Mouse (Mus musculus) heart, adult 2 months (tissue): ENCODE data around the gene Ndufa7. TPM values are rescaled to one million over a fixed set of nuclear protein-coding genes. Genes with fewer than 3 reads are reported as not detected.

Experiments
- DNase-seq, 2 experiments: peaks; one replicate each; pipeline ENCODE4 v3.0.0; 2021
- H3K27ac ChIP-seq: fragments of 200-600 bp; 2 replicates; pipeline ENCODE4 v1.8.1; 2022
- H3K27me3 ChIP-seq: fragments of 200-500 bp; 2 replicates; pipeline ENCODE4 v1.6.1; 2012; ENCODE audit warnings: mild to moderate bottlenecking, low read length, inconsistent platforms, mixed read lengths; ENCODE audit not compliant: control insufficient read depth, insufficient read depth
- H3K36me3 ChIP-seq: fragments of 200-500 bp; 2 replicates; pipeline ENCODE4 v1.6.1; 2012; ENCODE audit warnings: low read length, inconsistent platforms; ENCODE audit not compliant: control insufficient read depth, insufficient read depth
- H3K4me1 ChIP-seq: fragments of 200-500 bp; 2 replicates; pipeline ENCODE4 v1.6.1; 2011; ENCODE audit warnings: low read length; ENCODE audit not compliant: control insufficient read depth, insufficient read depth
- H3K4me3 ChIP-seq: fragments of 200-600 bp; 2 replicates; pipeline ENCODE4 v1.8.1; 2022
- H3K79me2 ChIP-seq: fragments of 200-500 bp; replicated peaks from 2 replicates; pipeline ENCODE4 v1.6.1; 2012; ENCODE audit warnings: mild to moderate bottlenecking, inconsistent platforms, low read length, moderate library complexity, mixed read lengths; ENCODE audit not compliant: control insufficient read depth, insufficient read depth
- H3K9ac ChIP-seq: fragments of 200-500 bp; 2 replicates; pipeline ENCODE4 v1.6.1; 2012; ENCODE audit warnings: low read depth, mild to moderate bottlenecking, control low read depth, inconsistent platforms, low read length, mixed read lengths
- CTCF ChIP-seq: fragments of 200-600 bp; IDR thresholded peaks from 2 replicates; pipeline ENCODE4 v1.8.1; 2022; ENCODE audit warnings: antibody characterized with exemption, mild to moderate bottlenecking, moderate library complexity
- EP300 ChIP-seq: fragments of 200-500 bp; IDR thresholded peaks from 2 replicates; pipeline ENCODE4 v1.6.1; 2011; ENCODE audit warnings: low read depth, low read length, control low read depth; ENCODE audit not compliant: insufficient read depth
- POLR2A ChIP-seq: fragments of 200-500 bp; IDR thresholded peaks from 2 replicates; pipeline ENCODE4 v1.6.1; 2011; ENCODE audit warnings: mild to moderate bottlenecking, low read depth, low read length, control low read depth; ENCODE audit not compliant: insufficient read depth
- WGBS: fragments of 180-500 bp; shearing (Covaris S2); methylation state at CpG from one replicate; pipeline ENCODE4 v1.1.7; 2018; 5-methylcytosine and 5-hydroxymethylcytosine counted together
- intact Hi-C: fragments of 180-260 bp; cut with DNase I; formaldehyde crosslinking; loops from one replicate; pipeline ENCODE4 v1.15.1; 2025
- polyA plus RNA-seq: library from polyadenylated mRNA; depleted of rRNA; stranded (reverse); fragments of >200 nt; gene quantifications from 2 replicates; pipeline ENCODE4 v1.2.3, GENCODE M21; 2012
- total RNA-seq, 2 experiments: library from RNA; stranded (reverse); gene quantifications; 2 replicates each; pipeline ENCODE4 v1.2.3; 2021

Ndufa7 gene
- total and polyA plus RNA-seq, 3 experiments: 609 to 755 (median 707) TPM

DNA sequence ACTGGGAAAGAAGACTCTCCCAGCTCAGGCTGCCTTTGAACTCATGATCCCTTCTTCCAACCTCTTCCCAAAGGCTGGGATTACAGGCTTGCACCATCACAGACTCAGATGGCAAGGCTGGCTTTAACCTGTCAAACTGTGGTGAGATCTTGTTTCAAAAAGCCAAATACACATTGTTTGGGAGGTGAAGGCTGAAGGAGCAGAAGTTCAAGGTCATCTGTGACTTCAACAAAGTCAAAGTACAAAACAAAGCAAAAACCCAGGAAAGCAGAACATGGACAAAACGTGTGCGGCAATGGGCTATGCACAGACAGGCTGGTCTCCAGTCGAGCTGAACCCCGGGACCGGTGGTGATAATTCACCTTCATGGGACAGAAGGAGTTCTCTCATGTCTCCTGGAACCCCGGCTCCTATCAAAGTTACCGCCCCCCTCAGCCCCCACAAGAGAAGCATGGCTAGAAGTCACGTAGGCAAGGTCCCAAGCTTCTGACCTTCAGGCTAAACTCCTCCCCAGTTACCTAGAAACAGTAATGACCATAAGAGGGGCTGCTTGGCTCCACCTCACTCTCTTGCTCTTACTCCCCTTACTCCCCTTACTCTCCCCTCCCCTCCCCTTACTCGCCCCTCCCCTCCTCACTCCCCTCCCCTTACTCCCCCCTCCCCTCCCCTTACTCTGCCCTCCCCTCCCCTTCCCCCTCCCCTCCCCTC is 17.0 kb upstream of the Ndufa7 start:
- Histone ChIP-seq H3K4me1 (no peaks in the 10 kb centered on the region; the same call in 1 of the 2 replicates), H3K27me3 (no peaks in the 10 kb centered on the region), H3K27ac (no peak overlapping the region), H3K79me2 (no peaks in the 10 kb centered on the region), H3K36me3 (no peaks in the 10 kb centered on the region), H3K4me3 (no peak overlapping the region), H3K9ac (no peak overlapping the region)
- WGBS: 56% methylated on average over 8 of the region's 9 CpGs
- DNase-seq: no peak
- TF ChIP-seq EP300 (no peak), CTCF (no peak), POLR2A (no peak)
- intact Hi-C loops: no loop called here

DNA sequence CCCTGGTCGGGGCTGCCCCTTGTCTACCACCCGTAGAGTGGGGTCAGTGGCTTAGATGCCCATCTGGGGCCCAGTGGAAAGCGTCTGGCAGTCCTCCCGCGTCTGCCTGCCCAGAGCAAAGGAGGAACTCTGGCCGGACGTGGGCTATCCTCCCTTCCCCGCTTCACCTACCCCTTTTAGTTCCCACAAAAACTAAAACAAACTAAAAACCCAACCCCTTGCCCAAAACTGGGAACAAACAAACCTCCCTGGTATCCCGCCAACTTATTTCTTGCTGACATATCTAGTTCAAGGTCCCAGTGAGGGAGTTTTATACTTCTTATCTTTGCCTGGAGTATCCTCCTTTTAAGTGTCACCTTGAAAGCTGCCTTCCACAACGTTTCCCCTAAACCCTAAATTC is 16.2 kb upstream of the Ndufa7 start:
- TF ChIP-seq EP300 (no peak), CTCF (no peak), POLR2A (no peak)
- no peak overlapping the region for H3K27ac ChIP-seq
- no peak overlapping the region for H3K4me3 ChIP-seq
- DNase-seq: no peak
- WGBS: 38% methylated on average over 10 of the region's 10 CpGs
- intact Hi-C loops: no loop called here
- no peaks in the 10 kb centered on the region; the same call in 1 of the 2 replicates for H3K4me1 ChIP-seq
- no peaks in the 10 kb centered on the region for H3K79me2 ChIP-seq
- no peak overlapping the region for H3K9ac ChIP-seq
- no peaks in the 10 kb centered on the region for H3K27me3 ChIP-seq
- no peaks in the 10 kb centered on the region for H3K36me3 ChIP-seq

DNA sequence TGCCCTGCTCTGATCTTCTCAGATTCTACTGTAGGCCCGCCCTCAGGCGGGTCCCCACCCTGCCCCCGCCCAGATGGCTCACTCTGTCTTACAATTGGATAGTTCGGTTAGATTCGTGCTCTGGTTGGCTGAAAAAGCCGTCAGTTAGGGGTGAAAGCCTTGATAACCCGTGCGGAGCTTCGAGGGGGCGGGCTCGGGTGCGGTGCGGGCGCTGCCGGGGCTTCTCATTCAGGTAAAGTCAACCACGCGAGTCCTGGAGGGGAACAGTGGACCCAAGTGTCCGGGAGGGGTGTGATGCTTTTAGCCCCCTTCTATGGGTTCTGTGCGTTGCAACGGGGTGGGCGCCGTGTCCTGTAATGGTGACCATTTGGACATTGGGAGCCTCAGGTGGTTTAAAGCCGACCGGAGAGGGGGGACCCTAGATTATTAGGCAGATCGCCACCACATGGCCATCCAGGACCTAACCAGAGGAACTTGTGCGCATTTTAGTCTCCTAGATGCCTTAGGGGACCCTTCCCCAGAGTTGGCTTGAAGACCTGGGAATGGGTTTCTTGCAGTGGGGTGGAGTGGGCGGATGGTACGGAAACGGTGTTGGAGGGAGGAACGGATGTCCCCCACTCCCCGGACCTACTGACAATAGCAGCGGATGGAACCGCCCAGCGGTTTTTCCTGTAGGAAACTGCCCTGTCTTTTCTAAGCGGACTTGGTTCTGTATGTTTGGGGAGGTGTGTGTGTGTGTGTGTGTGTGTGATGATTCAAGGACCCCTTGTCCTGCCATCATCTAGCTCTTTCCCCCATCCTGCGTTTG is 13.8 kb upstream of the Ndufa7 start, which contains the start of gene Kank3:
Gene Kank3, plus strand, starts transcription at position 186 of the 808 bp plus-strand sequence.
- TF ChIP-seq POLR2A (peak; percentile 93), CTCF (no peak), EP300 (peak; percentile 90; the same call in 1 of the 2 replicates)
- H3K27me3 ChIP-seq: no peaks in the 10 kb centered on the region
- peak within 1 kb of the TSS; percentile 84 for H3K4me3 ChIP-seq
- H3K36me3 ChIP-seq: peaks cover 7% of the 10 kb centered on the region; the same call in 1 of the 2 replicates
- no peaks in the 10 kb centered on the region for H3K79me2 ChIP-seq
- H3K27ac ChIP-seq: peak within 1 kb of the TSS; percentile 95
- under 1% methylated on average over 36 of the region's 36 CpGs for WGBS
- peak within 1 kb of the TSS; percentile 82 for H3K9ac ChIP-seq
- no peaks in the 10 kb centered on the region; the same call in none of the 2 replicates for H3K4me1 ChIP-seq
- intact Hi-C loops: loop anchor here (2.0 kb wide), 1 partner anchor 18 kb away; no protein-coding TSS in a partner anchor
- DNase-seq: peak; percentile 94 to 95

DNA sequence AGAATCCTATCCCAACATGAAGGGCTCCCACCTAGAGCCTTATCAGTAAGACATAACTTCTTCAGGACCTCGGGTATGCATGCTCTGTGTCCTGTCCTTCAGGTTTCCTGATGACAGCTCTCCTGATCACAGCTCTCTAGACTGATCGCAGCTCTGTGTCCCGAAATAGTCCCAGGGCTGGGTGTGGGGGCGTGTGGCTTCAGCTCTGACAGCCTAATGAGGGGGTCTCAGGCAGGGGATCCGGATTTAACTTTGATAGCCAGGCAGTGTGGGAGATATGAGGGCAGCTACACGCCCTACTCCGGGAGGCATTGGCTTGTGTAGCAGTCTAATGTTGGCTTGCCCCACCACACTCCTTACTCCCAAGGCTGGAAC is 13.2 kb upstream of the Ndufa7 start:
- H3K9ac ChIP-seq: peak overlapping the region; percentile 64
- no peaks in the 10 kb centered on the region for H3K79me2 ChIP-seq
- peak overlapping the region; percentile 84 for H3K4me3 ChIP-seq
- peaks cover 12% of the 10 kb centered on the region for H3K36me3 ChIP-seq
- 7% methylated on average over 7 of the region's 7 CpGs for WGBS
- intact Hi-C loops: loop anchor here (2.0 kb wide), 1 partner anchor 18 kb away; no protein-coding TSS in a partner anchor
- peak in 1 of 2 experiments; percentile 54 for DNase-seq
- no peak for TF ChIP-seq EP300
- TF ChIP-seq CTCF: no peak
- no peak for TF ChIP-seq POLR2A
- no peaks in the 10 kb centered on the region; the same call in none of the 2 replicates for H3K4me1 ChIP-seq
- H3K27me3 ChIP-seq: no peaks in the 10 kb centered on the region
- peak overlapping the region; percentile 95 for H3K27ac ChIP-seq

DNA sequence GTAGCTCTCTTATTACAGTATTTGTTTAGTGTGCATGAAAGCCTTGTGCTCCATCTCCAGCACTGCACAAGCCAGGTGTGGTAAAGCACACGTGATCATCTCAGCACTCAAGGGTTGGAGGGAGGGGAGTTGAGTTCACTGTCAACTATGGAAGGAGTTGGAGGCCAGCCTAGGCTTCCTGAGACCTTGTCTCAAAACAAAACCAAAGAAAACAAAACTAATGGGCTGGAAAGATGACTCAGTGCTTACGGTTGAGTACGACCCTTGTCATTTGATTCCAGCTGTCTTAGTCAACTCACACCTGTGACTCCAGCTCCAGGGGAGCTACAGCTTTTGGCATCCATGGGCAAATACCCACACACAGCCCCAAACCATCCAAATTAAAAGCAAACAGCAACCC is 11.9 kb upstream of the Ndufa7 start:
- peak overlapping the region; percentile 28 for H3K9ac ChIP-seq
- H3K4me3 ChIP-seq: peak overlapping the region; percentile 84
- peak overlapping the region; percentile 95 for H3K27ac ChIP-seq
- intact Hi-C loops: no loop called here
- no peak for TF ChIP-seq CTCF
- TF ChIP-seq EP300: peak; percentile 71; the same call in 1 of the 2 replicates
- TF ChIP-seq POLR2A: peak; percentile 92
- peak; percentile 32 to 46 for DNase-seq
- H3K36me3 ChIP-seq: peaks cover 14% of the 10 kb centered on the region
- no peaks in the 10 kb centered on the region for H3K27me3 ChIP-seq
- WGBS: 24% methylated on average over 3 of the region's 3 CpGs
- H3K79me2 ChIP-seq: no peaks in the 10 kb centered on the region
- H3K4me1 ChIP-seq: peaks cover 2% of the 10 kb centered on the region

DNA sequence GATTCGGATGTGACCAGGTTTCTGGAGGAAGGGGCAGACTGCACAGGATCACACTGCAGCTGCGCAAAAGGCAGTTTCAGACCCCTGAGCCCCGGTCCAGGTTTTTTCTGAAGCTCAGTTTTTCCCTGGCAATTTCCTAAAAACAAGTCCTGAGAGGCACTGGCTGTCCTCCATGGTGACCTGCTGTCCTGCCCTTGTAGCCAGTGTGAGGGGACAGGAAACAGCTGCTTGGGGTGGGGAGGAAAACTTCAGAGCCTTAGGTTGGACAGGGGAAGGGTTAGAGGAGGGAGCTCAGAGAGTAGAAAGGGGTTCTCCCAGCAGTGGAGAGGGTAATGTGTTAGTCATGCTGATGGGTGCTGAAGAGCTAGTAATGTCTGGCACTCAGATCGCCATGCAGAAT is 11.4 kb upstream of the Ndufa7 start:
- Histone ChIP-seq H3K4me1 (peaks cover 3% of the 10 kb centered on the region), H3K27me3 (no peaks in the 10 kb centered on the region), H3K79me2 (no peaks in the 10 kb centered on the region), H3K27ac (peak overlapping the region; percentile 95), H3K36me3 (peaks cover 14% of the 10 kb centered on the region), H3K4me3 (peak overlapping the region; percentile 84), H3K9ac (peak overlapping the region; percentile 61)
- TF ChIP-seq EP300 (peak; percentile 96), POLR2A (peak; percentile 58), CTCF (no peak)
- DNase-seq: peak; percentile 66 to 78
- intact Hi-C loops: no loop called here
- 34% methylated on average over 4 of the region's 4 CpGs for WGBS
